Mouse (Mus musculus) liver, adult 2 months (tissue): ENCODE results near the gene Zfp62.

ENCODE experiments used
- CTCF ChIP-seq: fragments of 200-500 bp; IDR thresholded peaks from 2 replicates; pipeline ENCODE4 v1.5.1; 2011; ENCODE audit warnings: low read depth, low read length, control low read depth
- POLR2A ChIP-seq: fragments of 200-500 bp; IDR thresholded peaks from 2 replicates; pipeline ENCODE4 v1.6.1; 2011; ENCODE audit warnings: low read length, control low read depth; ENCODE audit not compliant: insufficient read depth; ENCODE audit errors: extremely low read depth

DNA sequence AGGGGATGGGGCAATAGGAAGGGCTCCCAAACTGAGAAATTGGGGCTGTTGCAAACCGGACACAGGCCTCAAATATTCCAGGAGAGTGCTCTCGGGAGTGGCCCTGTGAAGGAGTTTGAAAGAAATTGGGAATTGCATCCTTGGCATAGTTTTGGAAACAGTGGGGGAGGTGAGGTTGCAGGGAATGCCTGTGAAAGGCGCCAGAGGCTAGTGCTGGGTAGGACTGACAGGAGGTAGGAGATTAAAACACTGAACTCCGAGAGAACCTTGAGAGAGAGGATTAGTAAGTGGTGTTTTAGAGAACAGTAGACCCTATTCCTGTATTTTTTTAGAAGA, 41.5 kb downstream of the Zfp62 start:
- TF ChIP-seq CTCF (no peak), POLR2A (no peak)
